Mouse (Mus musculus): Measurements from ENCODE around the gene Etv3.
"Not testable (repeated sequence)": the region's sequence is repeated elsewhere in the genome, so short reads cannot be mapped to it uniquely, and the experiment has no call there.

DNA sequence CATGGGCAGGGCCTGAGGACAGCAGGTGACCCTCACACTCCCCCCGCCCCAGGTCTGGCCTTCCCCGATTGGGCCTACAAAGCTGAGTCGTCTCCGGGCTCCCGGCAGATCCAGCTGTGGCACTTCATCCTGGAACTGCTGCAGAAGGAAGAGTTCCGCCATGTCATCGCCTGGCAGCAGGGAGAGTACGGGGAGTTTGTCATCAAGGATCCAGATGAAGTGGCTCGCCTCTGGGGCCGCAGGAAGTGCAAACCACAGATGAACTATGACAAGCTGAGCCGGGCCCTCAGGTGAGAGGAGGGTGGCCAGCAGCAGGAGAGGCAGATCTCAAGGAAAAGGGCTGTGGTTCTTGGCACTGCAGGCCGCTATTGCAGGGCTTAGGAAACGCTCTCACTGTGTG is 29.7 kb downstream of the Etv3 start:
- TF ChIP-seq POLR2A, CTCF (IDR thresholded peaks at IDR 0.05; ENCODE audit: insufficient read depth, low read depth, low read length): not testable (repeated sequence)

All from olfactory bulb, adult 2 months (tissue).